Mouse (Mus musculus): ENCODE data around the gene Pou3f1.

- no peak for TF ChIP-seq CTCF (IDR thresholded peaks at IDR 0.05; ENCODE audit: extremely low read depth, insufficient read depth, low read length)
- no peak for TF ChIP-seq POLR2A (IDR thresholded peaks at IDR 0.05; ENCODE audit: extremely low read depth, insufficient read depth, low read length)
Measured at GRCm38 (mm10) chr4:124701916-124702315, 45.3 kb downstream of the Pou3f1 start.
